Mouse (Mus musculus) T-cell, adult 2 months (primary cell): ENCODE data around the gene Olfr632.
A peak's percentile ranks its signal among the peaks of the same experiment; 100 is the strongest.
"Not testable (repeated sequence)": the region's sequence is repeated elsewhere in the genome, so short reads cannot be mapped to it uniquely, and the experiment has no call there.

Source experiments
- DNase-seq: peaks from one replicate; pipeline ENCODE4 v3.0.0; 2022; ENCODE audit warnings: low spot score

Olfr632 gene

GRCm38 (mm10) chr7:103934264-103934663 is at the start of gene Olfr632:
Olfr632 (plus strand) TSS chr7:103934347.
- no peak for DNase-seq

GRCm38 (mm10) chr7:103886152-103886551 is 48.0 kb upstream of the Olfr632 start, which contains the start of gene Olfr66:
Olfr66 (minus strand) TSS chr7:103886252.
- no peak for DNase-seq

- DNase-seq, result no peak
These were observed 39.8 kb upstream of the Olfr632 start, which contains the start of gene Olfr64 for GRCm38 (mm10) chr7:103894385-103894784. Olfr64 (minus strand) TSS chr7:103894485.

GRCm38 (mm10) chr7:103903187-103903586 is 31.0 kb upstream of the Olfr632 start, which contains the start of gene Olfr65:
Olfr65 (plus strand) TSS chr7:103903487.
- DNase-seq, result no peak

- no peak for DNase-seq
These were observed 24.1 kb upstream of the Olfr632 start for GRCm38 (mm10) chr7:103910047-103910446.

- no peak for DNase-seq
These were observed 21.1 kb upstream of the Olfr632 start for GRCm38 (mm10) chr7:103912969-103913511.

- no peak for DNase-seq
These were observed 18.8 kb upstream of the Olfr632 start for GRCm38 (mm10) chr7:103915338-103915737.

GRCm38 (mm10) chr7:103928525-103928924 is 5.6 kb upstream of the Olfr632 start, which contains the start of gene Olfr631:
Olfr631 (plus strand) TSS chr7:103928825.
- DNase-seq, result no peak

GRCm38 (mm10) chr7:103942730-103943129 is 8.6 kb downstream of the Olfr632 start:
- peak; percentile 6 for DNase-seq

GRCm38 (mm10) chr7:103944137-103944536 is 10.0 kb downstream of the Olfr632 start, which contains the start of gene Olfr633:
Olfr633 (plus strand) TSS chr7:103944437.
- DNase-seq, result no peak

- DNase-seq, result not testable (repeated sequence)
These were observed 32.7 kb downstream of the Olfr632 start for GRCm38 (mm10) chr7:103966873-103967272.

- no peak for DNase-seq
These were observed 36.7 kb downstream of the Olfr632 start, which contains the start of gene Olfr635 for GRCm38 (mm10) chr7:103970852-103971251. Olfr635 (plus strand) TSS chr7:103971152.

- no peak for DNase-seq
These were observed 37.6 kb downstream of the Olfr632 start for GRCm38 (mm10) chr7:103971782-103972181.
